Mouse (Mus musculus): Measurements from ENCODE around the gene Tmc6. TPM values are rescaled to one million over a fixed set of nuclear protein-coding genes. Genes with fewer than 3 reads are reported as not detected.
"Not testable (repeated sequence)": the region's sequence is repeated elsewhere in the genome, so short reads cannot be mapped to it uniquely, and the experiment has no call there.

Gene Tmc6
- polyA plus RNA-seq, 1 experiment from 2014 or later, result 50.5 TPM

DNA sequence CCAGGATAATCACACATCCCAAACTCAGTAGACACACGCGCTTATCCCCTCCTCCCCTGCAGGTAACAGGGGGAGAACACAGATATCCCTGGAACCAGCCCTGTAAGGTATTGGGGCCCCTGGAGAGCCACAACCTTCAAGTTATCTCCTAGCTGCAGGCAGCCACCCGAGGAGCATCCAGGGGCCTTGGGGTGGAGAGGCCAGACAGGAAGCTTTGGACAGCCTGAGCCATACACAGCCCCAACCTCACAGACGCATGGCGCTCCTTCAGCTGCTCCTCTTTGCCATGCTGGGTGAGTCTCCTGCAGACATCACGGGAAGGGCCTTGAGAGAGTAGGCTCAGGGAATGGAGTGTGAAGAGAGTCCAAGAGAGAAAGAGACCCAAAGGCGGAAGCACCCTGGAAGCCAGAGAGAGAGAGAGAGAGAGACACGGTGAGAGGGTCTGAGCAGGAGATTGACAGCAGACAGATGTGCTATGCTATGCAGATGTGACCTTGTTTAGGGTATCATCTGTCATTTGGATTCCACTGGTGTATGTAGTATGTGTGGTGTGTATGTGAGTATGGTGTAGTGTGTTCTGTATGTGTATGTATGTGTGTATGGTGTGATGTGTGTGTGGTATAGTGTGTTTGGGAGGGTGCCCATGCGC is 15.6 kb upstream of the Tmc6 start, which contains the start of gene 6030468B19Rik:
Gene 6030468B19Rik, plus strand, starts transcription at position 150 of the 649 bp plus-strand sequence.
- H3K36me3 ChIP-seq (ENCODE audit: insufficient read depth, low read length), result no peaks in the 10 kb centered on the region
- no peak within 1 kb of the TSS for H3K27ac ChIP-seq (ENCODE audit: low read length)
- H3K4me2 ChIP-seq (replicated peaks; ENCODE audit: low read depth, low read length), result no peak within 1 kb of the TSS
- 54% methylated on average over 9 of the region's 9 CpGs for WGBS
- H3K9ac ChIP-seq (replicated peaks; ENCODE audit: low read length), result 0 out of 2 replicates have a peak within 1 kb of the TSS, but pooled peaks have one; percentile 26
- H3K4me3 ChIP-seq (ENCODE audit: low read length), result no peak within 1 kb of the TSS
- H3K4me1 ChIP-seq (ENCODE audit: insufficient read depth, low read length), result peaks cover 14% of the 10 kb centered on the region
- H3K9me3 ChIP-seq (ENCODE audit: low read length), result no peaks in the 10 kb centered on the region
- no peaks in the 10 kb centered on the region for H3K27me3 ChIP-seq (ENCODE audit: insufficient read depth, low read length)
- no peak for ATAC-seq (ENCODE audit: low FRiP score, low TSS enrichment)

GRCm38 (mm10) chr11:117796954-117797353 is 15.0 kb upstream of the Tmc6 start:
- H3K36me3 ChIP-seq (ENCODE audit: insufficient read depth, low read length), result no peaks in the 10 kb centered on the region
- H3K4me1 ChIP-seq (ENCODE audit: insufficient read depth, low read length), result peaks cover 21% of the 10 kb centered on the region
- H3K4me3 ChIP-seq (ENCODE audit: low read length), result no peak overlapping the region
- no peaks in the 10 kb centered on the region for H3K9me3 ChIP-seq (ENCODE audit: low read length)
- H3K27me3 ChIP-seq (ENCODE audit: insufficient read depth, low read length), result no peaks in the 10 kb centered on the region
- no peak for ATAC-seq (ENCODE audit: low FRiP score, low TSS enrichment)
- 33% methylated on average over 5 of the region's 5 CpGs for WGBS
- H3K27ac ChIP-seq (ENCODE audit: low read length), result no peak overlapping the region
- H3K4me2 ChIP-seq (replicated peaks; ENCODE audit: low read depth, low read length), result no peak overlapping the region
- H3K9ac ChIP-seq (replicated peaks; ENCODE audit: low read length), result no peak overlapping the region

GRCm38 (mm10) chr11:117794035-117794551 is 12.1 kb upstream of the Tmc6 start:
- H3K27ac ChIP-seq (ENCODE audit: low read length), result no peak overlapping the region
- H3K9ac ChIP-seq (replicated peaks; ENCODE audit: low read length), result no peak overlapping the region
- no peaks in the 10 kb centered on the region for H3K36me3 ChIP-seq (ENCODE audit: insufficient read depth, low read length)
- ATAC-seq (ENCODE audit: low FRiP score, low TSS enrichment), result no peak
- 62% methylated on average over 4 of the region's 4 CpGs for WGBS
- no peaks in the 10 kb centered on the region for H3K9me3 ChIP-seq (ENCODE audit: low read length)
- no peaks in the 10 kb centered on the region for H3K27me3 ChIP-seq (ENCODE audit: insufficient read depth, low read length)
- H3K4me3 ChIP-seq (ENCODE audit: low read length), result no peak overlapping the region
- H3K4me1 ChIP-seq (ENCODE audit: insufficient read depth, low read length), result peaks cover 36% of the 10 kb centered on the region
- no peak overlapping the region for H3K4me2 ChIP-seq (replicated peaks; ENCODE audit: low read depth, low read length)

- peak overlapping the region; percentile 36 for H3K4me3 ChIP-seq (ENCODE audit: low read length)
- peak overlapping the region; percentile 54 for H3K4me2 ChIP-seq (replicated peaks; ENCODE audit: low read depth, low read length)
- H3K27me3 ChIP-seq (ENCODE audit: insufficient read depth, low read length), result no peaks in the 10 kb centered on the region
- H3K9ac ChIP-seq (replicated peaks; ENCODE audit: low read length), result peak overlapping the region; percentile 62
- H3K4me1 ChIP-seq (ENCODE audit: insufficient read depth, low read length), result peaks cover 24% of the 10 kb centered on the region
- H3K36me3 ChIP-seq (ENCODE audit: insufficient read depth, low read length), result no peaks in the 10 kb centered on the region
- peak; percentile 73 for ATAC-seq (ENCODE audit: low FRiP score, low TSS enrichment)
- no peaks in the 10 kb centered on the region for H3K9me3 ChIP-seq (ENCODE audit: low read length)
- H3K27ac ChIP-seq (ENCODE audit: low read length), result peak overlapping the region; percentile 33; the same call in 1 of the 2 replicates
- 8% methylated on average over 22 of the region's 22 CpGs for WGBS
Measured at GRCm38 (mm10) chr11:117792281-117792888, 10.4 kb upstream of the Tmc6 start.

- Histone ChIP-seq H3K9ac (replicated peaks; ENCODE audit: low read length) (no peak overlapping the region), H3K27ac (ENCODE audit: low read length) (no peak overlapping the region), H3K4me2 (replicated peaks; ENCODE audit: low read depth, low read length) (no peak overlapping the region), H3K9me3 (ENCODE audit: low read length) (no peaks in the 10 kb centered on the region), H3K4me1 (ENCODE audit: insufficient read depth, low read length) (peaks cover 24% of the 10 kb centered on the region), H3K4me3 (ENCODE audit: low read length) (no peak overlapping the region), H3K27me3 (ENCODE audit: insufficient read depth, low read length) (no peaks in the 10 kb centered on the region), H3K36me3 (ENCODE audit: insufficient read depth, low read length) (no peaks in the 10 kb centered on the region)
- 87% methylated on average over 9 of the region's 9 CpGs for WGBS
- no peak for ATAC-seq (ENCODE audit: low FRiP score, low TSS enrichment)
Measured at GRCm38 (mm10) chr11:117791441-117791761, 9.4 kb upstream of the Tmc6 start.

GRCm38 (mm10) chr11:117790703-117791440 is 8.9 kb upstream of the Tmc6 start:
- Histone ChIP-seq H3K9ac (replicated peaks; ENCODE audit: low read length) (peak overlapping the region; percentile 54), H3K9me3 (ENCODE audit: low read length) (no peaks in the 10 kb centered on the region), H3K4me3 (ENCODE audit: low read length) (peak overlapping the region; percentile 32), H3K27me3 (ENCODE audit: insufficient read depth, low read length) (no peaks in the 10 kb centered on the region), H3K4me2 (replicated peaks; ENCODE audit: low read depth, low read length) (peak overlapping the region; percentile 57), H3K36me3 (ENCODE audit: insufficient read depth, low read length) (no peaks in the 10 kb centered on the region), H3K4me1 (ENCODE audit: insufficient read depth, low read length) (peaks cover 24% of the 10 kb centered on the region), H3K27ac (ENCODE audit: low read length) (0 out of 2 replicates have a peak overlapping the region, but pooled peaks have one; percentile 43)
- 34% methylated on average over 23 of the region's 23 CpGs for WGBS
- peak; percentile 87 for ATAC-seq (ENCODE audit: low FRiP score, low TSS enrichment)

DNA sequence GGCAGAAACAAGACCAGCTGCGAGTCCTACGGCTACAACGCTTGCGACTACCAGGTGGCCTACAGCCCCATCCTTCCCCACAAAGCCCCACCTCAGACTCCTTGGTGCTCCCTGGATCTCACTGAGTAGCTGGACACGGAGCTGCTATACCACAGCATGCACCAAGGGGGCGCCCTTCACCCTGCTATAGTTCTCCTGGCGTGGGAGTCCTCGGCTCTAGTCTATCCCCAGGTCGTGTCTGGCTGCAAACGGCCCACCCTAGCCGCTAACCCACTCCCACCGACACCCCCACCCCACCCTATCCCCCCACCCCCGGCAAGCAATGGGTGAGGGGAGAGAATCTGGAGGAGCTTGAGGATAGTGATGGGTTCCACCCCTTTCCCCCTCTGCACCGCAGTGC is 8.3 kb upstream of the Tmc6 start:
- Histone ChIP-seq H3K4me1 (ENCODE audit: insufficient read depth, low read length) (peaks cover 24% of the 10 kb centered on the region), H3K4me3 (ENCODE audit: low read length) (peak overlapping the region; percentile 32), H3K27me3 (ENCODE audit: insufficient read depth, low read length) (no peaks in the 10 kb centered on the region), H3K27ac (ENCODE audit: low read length) (0 out of 2 replicates have a peak overlapping the region, but pooled peaks have one; percentile 38), H3K4me2 (replicated peaks; ENCODE audit: low read depth, low read length) (peak overlapping the region; percentile 57), H3K9me3 (ENCODE audit: low read length) (no peaks in the 10 kb centered on the region), H3K9ac (replicated peaks; ENCODE audit: low read length) (peak overlapping the region; percentile 54), H3K36me3 (ENCODE audit: insufficient read depth, low read length) (no peaks in the 10 kb centered on the region)
- ATAC-seq (ENCODE audit: low FRiP score, low TSS enrichment), result peak; percentile 43
- 3% methylated on average over 14 of the region's 14 CpGs for WGBS

DNA sequence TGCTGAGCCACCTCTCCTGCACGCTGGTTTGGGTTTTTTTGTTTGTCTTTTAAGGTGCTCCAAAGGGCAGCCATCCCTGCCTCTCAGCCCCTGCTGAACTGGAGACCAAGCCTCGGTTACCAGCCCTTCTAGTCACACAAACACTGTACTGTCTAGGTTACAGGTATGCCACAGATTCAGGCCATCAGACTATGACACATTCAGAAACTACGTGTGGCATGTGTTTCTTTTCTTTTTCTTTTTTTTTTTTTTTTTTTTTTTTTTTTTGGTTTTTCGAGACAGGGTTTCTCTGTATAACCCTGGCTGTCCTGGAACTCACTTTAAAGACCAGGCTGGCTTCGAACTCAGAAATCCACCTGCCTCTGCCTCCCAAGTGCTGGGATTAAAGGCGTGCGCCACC is 6.5 kb upstream of the Tmc6 start:
- not testable (repeated sequence) for H3K9ac ChIP-seq (replicated peaks; ENCODE audit: low read length); H3K27me3 ChIP-seq (ENCODE audit: insufficient read depth, low read length); H3K4me3 ChIP-seq (ENCODE audit: low read length); H3K9me3 ChIP-seq (ENCODE audit: low read length); H3K36me3 ChIP-seq (ENCODE audit: insufficient read depth, low read length); H3K27ac ChIP-seq (ENCODE audit: low read length); ATAC-seq (ENCODE audit: low FRiP score, low TSS enrichment); H3K4me2 ChIP-seq (replicated peaks; ENCODE audit: low read depth, low read length)
- peaks cover 25% of the 10 kb centered on the region for H3K4me1 ChIP-seq (ENCODE audit: insufficient read depth, low read length)
- 80% methylated on average over 7 of the region's 7 CpGs for WGBS

DNA sequence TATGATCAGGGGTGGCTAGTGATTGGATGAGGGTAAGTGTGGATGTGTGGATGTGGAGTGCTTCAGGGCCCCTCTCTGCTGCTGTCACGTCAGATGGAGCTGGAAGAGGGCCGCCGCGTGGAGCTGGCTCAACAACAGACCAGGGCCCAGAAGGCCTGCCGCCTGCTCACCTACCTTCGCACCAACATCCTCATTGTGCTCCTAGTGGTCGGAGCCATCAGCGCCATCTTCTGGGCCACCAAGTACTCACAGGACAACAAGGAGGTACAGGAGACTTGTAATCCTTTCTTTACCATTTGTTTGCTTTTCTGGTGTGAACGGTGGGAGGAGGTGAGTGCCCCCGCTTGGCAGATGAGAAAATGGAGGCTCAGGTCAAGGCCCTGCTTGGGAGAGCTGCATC is 4.3 kb upstream of the Tmc6 start:
- H3K4me2 ChIP-seq (replicated peaks; ENCODE audit: low read depth, low read length), result no peak overlapping the region
- 10% methylated on average over 10 of the region's 10 CpGs for WGBS
- H3K27me3 ChIP-seq (ENCODE audit: insufficient read depth, low read length), result no peaks in the 10 kb centered on the region
- H3K36me3 ChIP-seq (ENCODE audit: insufficient read depth, low read length), result no peaks in the 10 kb centered on the region
- ATAC-seq (ENCODE audit: low FRiP score, low TSS enrichment), result no peak
- H3K9me3 ChIP-seq (ENCODE audit: low read length), result no peaks in the 10 kb centered on the region
- no peak overlapping the region for H3K27ac ChIP-seq (ENCODE audit: low read length)
- H3K4me3 ChIP-seq (ENCODE audit: low read length), result no peak overlapping the region
- peaks cover 30% of the 10 kb centered on the region for H3K4me1 ChIP-seq (ENCODE audit: insufficient read depth, low read length)
- H3K9ac ChIP-seq (replicated peaks; ENCODE audit: low read length), result peak overlapping the region; percentile 1; the same call in 1 of the 2 replicates

Measured in kidney, embryonic 16.5 days (tissue).